21 mouse cellular contexts compared by ENCODE assay signal in genomic region chr4:57716735-57717134, GRCm38 (mm10). TPM values are rescaled to one million over a fixed set of nuclear protein-coding genes. Genes with fewer than 3 reads are reported as not detected.
DNase-seq lines count a peak whose midpoint lies in the region; ATAC-seq lines count a peak whose summit lies in the region.
"Had no signal": no experiment of that assay in that cellular context is flagged by ENCODE, and none has a peak within 500 bp of the region (broad histone marks: within the 10 kb centered on the region; RNA-seq: fewer than 3 reads in every experiment).

No protein-coding gene starts in this region.

- WGBS in midbrain, embryonic 10.5 days, result 38% methylated on average over 4 of the region's 4 CpGs
- 31% methylated on average over 4 of the region's 4 CpGs for WGBS in midbrain, embryonic 15.5 days
- 47% methylated on average over 4 of the region's 4 CpGs for WGBS in embryonic facial prominence, embryonic 10.5 days

- no peak; the same call in 1 of the 2 replicates for ATAC-seq in midbrain, embryonic 15.5 days (replicated peaks)
- no peak for ATAC-seq in erythroid progenitor cell, adult 5-6 weeks (replicated peaks; ENCODE audit: low FRiP score, poor library complexity, severe bottlenecking)
- ATAC-seq: inflammation-experienced regulatory T-cells, adult 6 months; liver, postnatal 0 days had no signal

- peak; percentile 65 for DNase-seq in heart, adult 11 months
- no peak for DNase-seq in heart, adult 8-10 months (ENCODE audit: low spot score)
- DNase-seq in midbrain, embryonic 10.5 days (ENCODE audit: low spot score), result peak; percentile 39
- peak; percentile 34 for DNase-seq in embryonic facial prominence, embryonic 10.5 days (ENCODE audit: low spot score)
- DNase-seq in cerebellum, postnatal 36 days, result no peak
- DNase-seq: adrenal gland, postnatal 10 days; B cell, adult 2 months; cerebellum, adult 2 months; gastrocnemius, postnatal 36 days; heart, postnatal 14 days; liver, postnatal 0 days; lung, postnatal 14 days; right cerebral cortex, adult 18-20 months; thymus, adult 18-20 months had no signal

- no peak overlapping the region for H3K4me3 ChIP-seq in midbrain, embryonic 10.5 days
- no peak overlapping the region for H3K4me3 ChIP-seq in midbrain, embryonic 15.5 days
- H3K4me3 ChIP-seq in embryonic facial prominence, embryonic 10.5 days, result no peak overlapping the region
- H3K4me3 ChIP-seq: erythroblast, embryonic 14.5 days; limb, embryonic 15.5 days; megakaryocyte, embryonic 14.5 days had no signal

- no peak overlapping the region for H3K4me2 ChIP-seq in midbrain, embryonic 15.5 days
- H3K4me2 ChIP-seq: heart, embryonic 11.5 days; limb, embryonic 15.5 days had no signal

- no peak overlapping the region for H3K9ac ChIP-seq in midbrain, embryonic 15.5 days
- H3K9ac ChIP-seq: limb, embryonic 15.5 days; liver, postnatal 0 days had no signal

- H3K27me3 ChIP-seq in midbrain, embryonic 10.5 days (ENCODE audit: low read depth, poor library complexity, severe bottlenecking), result peaks cover 26% of the 10 kb centered on the region
- H3K27me3 ChIP-seq in midbrain, embryonic 15.5 days (replicated peaks), result no peaks in the 10 kb centered on the region
- no peaks in the 10 kb centered on the region for H3K27me3 ChIP-seq in embryonic facial prominence, embryonic 10.5 days (replicated peaks; ENCODE audit: low read depth, poor library complexity, severe bottlenecking)
- H3K27me3 ChIP-seq: limb, embryonic 15.5 days; megakaryocyte, embryonic 14.5 days had no signal

- H3K27ac ChIP-seq in midbrain, embryonic 10.5 days (replicated peaks), result no peak overlapping the region
- H3K27ac ChIP-seq in midbrain, embryonic 15.5 days, result no peak overlapping the region
- no peak overlapping the region for H3K27ac ChIP-seq in embryonic facial prominence, embryonic 10.5 days (replicated peaks)
- H3K27ac ChIP-seq: limb, embryonic 15.5 days had no signal

- no peaks in the 10 kb centered on the region for H3K36me3 ChIP-seq in midbrain, embryonic 10.5 days
- H3K36me3 ChIP-seq in midbrain, embryonic 15.5 days (replicated peaks), result no peaks in the 10 kb centered on the region
- H3K36me3 ChIP-seq in embryonic facial prominence, embryonic 10.5 days (replicated peaks), result no peaks in the 10 kb centered on the region
- H3K36me3 ChIP-seq: limb, embryonic 15.5 days had no signal

- H3K4me1 ChIP-seq in midbrain, embryonic 10.5 days, result peaks cover 23% of the 10 kb centered on the region
- peaks cover 6% of the 10 kb centered on the region for H3K4me1 ChIP-seq in midbrain, embryonic 15.5 days
- peaks cover 19% of the 10 kb centered on the region for H3K4me1 ChIP-seq in embryonic facial prominence, embryonic 10.5 days
- H3K4me1 ChIP-seq: megakaryocyte, embryonic 14.5 days had no signal

- H3K9me3 ChIP-seq in midbrain, embryonic 10.5 days (replicated peaks), result no peaks in the 10 kb centered on the region
- no peaks in the 10 kb centered on the region for H3K9me3 ChIP-seq in midbrain, embryonic 15.5 days
- no peaks in the 10 kb centered on the region for H3K9me3 ChIP-seq in embryonic facial prominence, embryonic 10.5 days
- H3K9me3 ChIP-seq: limb, embryonic 15.5 days; megakaryocyte, embryonic 14.5 days had no signal

RNA-seq across cellular contexts. Expression of gene Akap2, which starts 0.7 kb away (rescaled TPM):
- total RNA-seq in heart, adult 8-10 months (2022), result 100 to 1,000 TPM in 1 of 4 experiments, 10 to 100 TPM in 3; 75.6 to 100 (median 97.5) TPM
- polyA plus RNA-seq in midbrain, embryonic 10.5 days (2016; fragmentation: Nextera tagmentation; extraction: Ambion mirVana), result 22.2 and 26.3 TPM in 2 replicates
- 9.8 and 10.2 TPM in 2 replicates for polyA plus RNA-seq in midbrain, embryonic 15.5 days (2015; fragmentation: Nextera tagmentation; extraction: Ambion mirVana)
- 21.3 and 24.7 TPM in 2 replicates for polyA plus RNA-seq in embryonic facial prominence, embryonic 10.5 days (2016; fragmentation: Nextera tagmentation; extraction: Ambion mirVana)
- total RNA-seq in erythroid progenitor cell, adult 5-6 weeks (2015; ENCODE audit: low replicate concordance), result not detected in 2 replicates
- total RNA-seq in erythroid progenitor cell, adult 5-6 weeks (2017; ENCODE audit: low replicate concordance), result 0.90 TPM in 1 of 2 replicates, not detected in the other

Comparison
In these comparisons a context has a peak if more than half of its experiments do, and no peak if none do; other contexts are left out.
1. DNase-seq: peak in heart, adult 11 months (single experiment), midbrain, embryonic 10.5 days (single experiment) and embryonic facial prominence, embryonic 10.5 days (single experiment); none in heart, adult 8-10 months (single experiment) and cerebellum, postnatal 36 days (0 of 2).